Mouse (Mus musculus): ENCODE results near the gene Rpl36.

GRCm38 (mm10) chr17:56566293-56566692 is 46.9 kb upstream of the Rpl36 start:
- no peak for TF ChIP-seq CTCF (IDR thresholded peaks at IDR 0.05; ENCODE audit: control insufficient read depth, insufficient read depth, insufficient replicate concordance, low read depth, low read length)
- TF ChIP-seq POLR2A (IDR thresholded peaks at IDR 0.05; ENCODE audit: control insufficient read depth, low read depth, low read length): no peak

All from testis, adult 2 months (tissue).